Mouse (Mus musculus): ENCODE results near the gene Edn1. TPM values are rescaled to one million over a fixed set of nuclear protein-coding genes. Genes with fewer than 3 reads are reported as not detected.

Gene Edn1
- not detected in 2 replicates for total RNA-seq (2015; ENCODE audit: low replicate concordance)
- total RNA-seq (2017; ENCODE audit: low replicate concordance) = not detected in 2 replicates

DNA sequence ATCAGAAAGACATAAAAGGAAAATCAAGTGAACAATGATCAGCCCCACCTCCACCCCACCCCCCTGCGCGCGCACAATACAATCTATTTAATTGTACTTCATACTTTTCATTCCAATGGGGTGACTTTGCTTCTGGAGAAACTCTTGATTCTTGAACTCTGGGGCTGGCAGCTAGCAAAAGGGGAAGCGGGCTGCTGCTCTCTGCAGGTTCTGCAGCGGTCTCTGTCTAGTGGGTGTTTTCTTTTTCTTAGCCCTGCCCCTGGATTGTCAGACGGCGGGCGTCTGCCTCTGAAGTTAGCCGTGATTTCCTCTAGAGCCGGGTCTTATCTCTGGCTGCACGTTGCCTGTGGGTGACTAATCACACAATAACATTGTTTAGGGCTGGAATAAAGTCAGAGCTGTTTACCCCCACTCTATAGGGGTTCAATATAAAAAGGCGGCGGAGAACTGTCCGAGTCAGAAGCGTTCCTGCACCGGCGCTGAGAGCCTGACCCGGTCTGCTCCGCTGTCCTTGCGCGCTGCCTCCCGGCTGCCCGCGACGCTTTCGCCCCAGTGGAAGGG is at the start of gene Edn1:
Edn1 (plus strand) TSS at position 316 of the 561 bp plus-strand sequence.
- ATAC-seq (replicated peaks; ENCODE audit: low FRiP score, poor library complexity, severe bottlenecking) = no peak

DNA sequence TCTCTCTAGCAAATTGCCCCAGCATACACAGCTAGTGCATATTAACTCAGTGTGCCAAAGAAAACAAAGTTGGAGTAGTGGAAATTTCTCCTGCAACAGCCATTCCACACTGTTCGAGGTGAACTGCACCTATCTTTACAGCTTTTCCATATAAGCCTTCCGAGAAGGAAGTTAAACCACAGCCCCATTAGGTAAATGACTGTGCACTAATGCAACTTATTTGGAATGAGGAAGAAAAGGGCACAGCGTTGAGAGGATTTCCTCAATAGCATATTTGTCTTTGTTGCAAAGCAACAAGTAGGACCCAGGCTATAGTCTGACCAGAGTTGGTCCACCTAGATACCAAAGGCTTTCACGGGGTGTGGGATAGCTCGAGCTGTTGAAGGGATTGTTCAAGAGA is 47.5 kb upstream of the Edn1 start:
- ATAC-seq (replicated peaks; ENCODE audit: low FRiP score, poor library complexity, severe bottlenecking) = no peak

DNA sequence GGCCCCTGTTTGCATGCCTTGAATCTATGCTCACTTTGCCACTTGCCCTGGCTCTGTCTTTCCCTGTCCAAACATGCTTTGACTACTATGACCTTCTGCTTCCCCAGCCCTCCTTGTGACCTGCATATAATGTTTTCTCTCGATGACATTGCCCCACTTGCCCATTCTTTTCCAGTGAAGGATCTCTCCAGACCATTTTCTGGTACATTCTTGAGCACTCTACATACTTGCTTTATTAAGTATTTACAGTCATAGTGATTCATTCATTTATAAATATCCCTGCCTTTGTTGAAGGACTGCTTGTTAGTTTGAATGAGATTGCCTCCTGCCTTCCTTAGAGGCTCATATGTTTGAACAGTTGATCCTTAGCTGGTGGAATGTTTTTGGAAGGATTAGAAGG is 46.2 kb upstream of the Edn1 start:
- ATAC-seq (replicated peaks; ENCODE audit: low FRiP score, poor library complexity, severe bottlenecking) = no peak

DNA sequence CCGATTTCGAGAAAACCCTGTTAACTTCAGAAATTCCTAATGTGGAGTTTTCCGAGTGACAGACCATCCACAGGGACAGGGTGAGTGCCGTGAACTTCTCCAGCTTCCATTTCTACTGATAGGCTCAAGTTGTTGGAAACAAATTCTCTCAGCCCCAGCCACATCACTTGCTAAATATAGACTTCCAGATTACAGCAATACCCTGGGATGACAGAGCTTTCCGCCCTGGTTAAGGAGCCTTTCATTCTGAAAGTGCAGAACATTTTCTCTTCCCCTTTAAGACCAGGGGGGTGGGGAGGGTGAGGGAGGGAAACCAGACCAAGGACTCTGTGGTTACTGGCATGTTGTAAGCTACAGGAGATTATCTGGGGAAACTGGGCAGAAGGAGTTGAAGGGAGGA is 42.9 kb upstream of the Edn1 start:
- ATAC-seq (replicated peaks; ENCODE audit: low FRiP score, poor library complexity, severe bottlenecking) = no peak

DNA sequence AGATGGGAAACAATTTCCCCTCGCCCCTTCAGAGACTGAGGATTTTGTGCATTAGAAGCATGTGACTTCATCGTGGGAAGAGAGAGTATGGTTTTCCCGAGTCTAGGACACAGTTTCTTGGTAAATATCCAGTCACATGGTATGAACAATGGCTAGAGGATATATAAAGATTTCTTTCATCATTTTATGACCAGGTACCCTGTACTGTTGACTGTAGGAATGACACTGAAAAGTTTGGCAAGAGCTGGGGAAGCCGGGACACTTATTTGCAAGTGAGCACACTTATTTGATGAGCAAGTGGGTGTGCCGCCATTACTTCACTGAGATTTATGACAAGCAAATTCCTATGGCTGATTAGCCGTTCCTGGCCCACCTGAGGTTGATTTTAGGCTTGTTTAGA is 40.6 kb upstream of the Edn1 start:
- ATAC-seq (replicated peaks; ENCODE audit: low FRiP score, poor library complexity, severe bottlenecking) = no peak

DNA sequence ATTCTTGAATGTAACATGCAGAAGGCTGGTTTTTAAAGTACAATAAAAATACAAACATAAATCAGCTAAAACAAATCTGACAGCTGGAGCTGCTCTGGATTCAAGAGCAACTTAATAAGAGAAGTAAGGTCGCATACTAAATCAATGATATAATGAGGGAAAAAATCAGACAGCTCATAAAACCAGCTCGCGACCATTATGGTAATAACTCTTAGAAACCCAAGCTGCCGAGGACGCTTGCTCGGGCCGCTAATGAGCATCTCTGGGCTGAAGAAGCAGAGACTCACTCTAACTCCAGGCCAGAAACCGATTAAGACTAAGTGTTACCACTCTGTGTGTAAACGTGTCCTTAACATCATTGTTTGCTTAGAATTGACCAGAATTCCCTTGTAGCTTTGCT is 31.2 kb upstream of the Edn1 start:
- no peak for ATAC-seq (replicated peaks; ENCODE audit: low FRiP score, poor library complexity, severe bottlenecking)

DNA sequence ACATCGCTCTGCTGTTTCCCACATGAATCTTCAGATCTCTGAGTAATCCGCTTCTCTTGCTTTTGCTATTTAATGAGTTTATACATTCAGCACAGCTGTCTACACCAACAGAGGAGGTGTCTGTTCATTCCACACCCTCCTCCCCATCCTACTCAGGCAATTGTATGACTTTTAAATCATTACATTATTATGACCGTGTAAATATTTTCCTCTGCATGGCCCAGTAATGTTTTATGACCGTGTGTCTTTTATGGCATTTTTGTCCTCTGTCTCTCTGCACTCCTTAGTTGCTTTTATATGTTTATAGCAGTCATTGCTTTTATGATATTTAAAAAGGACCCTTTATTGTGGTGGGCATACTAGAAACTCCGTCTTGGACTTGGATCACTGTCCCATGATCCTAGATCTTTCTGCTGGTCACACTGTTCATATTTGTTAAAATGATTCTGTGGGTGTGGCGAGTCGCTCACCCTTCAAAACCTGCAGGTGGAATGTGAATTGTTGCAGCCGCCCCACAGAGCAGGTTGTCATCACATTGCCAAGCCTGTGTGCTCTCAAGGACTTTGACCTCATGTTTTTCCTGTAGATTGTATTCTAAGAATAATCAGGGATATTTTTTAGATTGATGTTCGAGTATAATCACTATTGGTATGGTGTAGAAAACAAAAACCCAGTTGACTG is 24.4 kb upstream of the Edn1 start:
- no peak for ATAC-seq (replicated peaks; ENCODE audit: low FRiP score, poor library complexity, severe bottlenecking)

DNA sequence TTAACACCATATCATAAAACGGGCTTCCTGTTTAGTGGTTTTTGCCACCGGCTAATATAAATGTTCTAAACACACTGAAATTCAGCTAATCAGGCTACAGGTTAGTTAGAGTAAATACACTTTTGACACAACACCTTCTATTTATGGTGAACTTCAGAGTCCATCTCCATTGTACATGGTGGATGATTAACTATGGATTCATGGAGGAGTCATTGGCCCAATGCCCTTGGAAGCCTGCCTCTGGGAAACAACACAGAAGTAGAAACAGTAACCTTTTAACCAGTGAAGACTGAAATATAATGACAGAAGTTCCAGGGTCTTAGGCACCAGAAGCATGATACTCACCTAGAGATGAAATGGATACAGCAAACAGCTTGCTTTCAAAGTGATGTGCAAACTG is 23.5 kb upstream of the Edn1 start:
- ATAC-seq (replicated peaks; ENCODE audit: low FRiP score, poor library complexity, severe bottlenecking) = no peak

DNA sequence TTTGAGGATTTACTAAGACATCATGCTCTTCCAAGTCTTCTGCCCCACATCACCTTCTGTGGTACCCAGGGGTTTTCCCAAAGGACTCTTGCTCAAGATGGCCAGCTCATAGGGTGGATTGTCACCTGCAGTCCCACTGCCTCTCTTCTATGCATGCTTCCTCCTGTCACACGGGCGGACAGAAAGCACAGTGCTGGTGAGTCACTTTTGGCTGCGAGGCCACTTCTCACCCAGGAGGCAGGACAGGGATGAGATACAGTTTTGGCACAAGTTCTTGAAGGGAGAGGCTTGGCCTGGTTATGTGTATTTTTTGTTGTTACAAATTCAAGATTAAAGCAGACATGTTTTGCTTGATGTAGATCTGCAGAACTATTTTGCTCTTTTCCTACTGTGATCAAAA is 15.4 kb upstream of the Edn1 start:
- no peak for ATAC-seq (replicated peaks; ENCODE audit: low FRiP score, poor library complexity, severe bottlenecking)

DNA sequence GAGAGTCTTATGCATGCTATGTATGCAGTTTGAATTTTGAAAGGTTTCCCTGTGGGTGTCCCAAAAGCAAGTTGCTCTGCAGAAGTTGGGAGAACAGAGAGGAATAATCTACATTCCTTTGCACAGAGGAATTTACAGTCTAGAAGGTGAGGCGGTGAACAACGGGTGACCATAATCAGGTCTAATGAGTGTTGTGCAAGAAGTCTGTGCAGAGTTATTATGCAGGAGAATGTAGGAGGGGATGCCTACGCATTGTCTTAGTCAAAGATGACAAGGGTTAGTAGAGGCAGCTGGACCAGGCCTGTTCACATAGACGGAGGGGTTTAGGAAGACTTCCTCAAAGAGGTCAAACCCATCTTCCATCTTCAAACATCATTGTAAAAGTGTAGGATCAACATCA is 14.5 kb upstream of the Edn1 start:
- no peak for ATAC-seq (replicated peaks; ENCODE audit: low FRiP score, poor library complexity, severe bottlenecking)

DNA sequence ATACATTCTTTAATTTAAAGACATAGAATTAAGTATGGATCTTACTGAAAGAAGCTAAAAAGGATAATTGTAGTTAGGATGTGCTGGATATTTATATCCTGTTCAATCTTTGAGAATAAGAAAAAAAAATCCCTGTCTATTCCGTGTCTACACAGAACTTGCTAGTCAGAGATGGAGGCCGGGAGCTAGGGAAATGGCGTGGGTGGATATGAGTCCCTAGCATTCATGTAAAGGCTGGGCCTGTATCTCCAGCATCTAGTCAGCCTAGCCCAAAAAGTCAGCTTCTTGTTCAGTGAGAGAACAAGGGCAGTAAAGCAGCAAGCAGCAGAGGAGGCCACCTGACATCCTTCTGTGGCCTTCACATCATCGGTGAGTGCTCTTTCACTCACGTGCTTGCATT is 8.7 kb upstream of the Edn1 start:
- no peak for ATAC-seq (replicated peaks; ENCODE audit: low FRiP score, poor library complexity, severe bottlenecking)

DNA sequence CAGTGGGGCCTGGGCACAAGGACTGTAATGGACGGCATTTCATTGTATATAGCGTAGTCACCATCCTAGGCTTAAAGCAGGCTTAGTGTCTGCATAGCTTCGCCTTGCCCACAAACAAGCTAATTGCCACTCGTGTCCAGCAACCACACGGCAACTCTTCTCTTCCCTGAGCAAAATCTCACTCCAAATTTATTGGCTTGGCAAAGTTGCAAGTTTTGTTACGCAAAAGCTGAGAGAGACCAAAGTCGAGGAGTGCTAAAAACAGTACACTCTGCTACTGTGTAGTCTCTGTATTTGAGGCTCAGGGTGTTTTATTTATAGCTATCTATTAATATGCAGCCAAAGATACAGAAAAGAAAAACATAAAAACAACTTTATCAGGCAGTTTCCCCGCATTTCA is 3.0 kb upstream of the Edn1 start:
- ATAC-seq (replicated peaks; ENCODE audit: low FRiP score, poor library complexity, severe bottlenecking) = no peak

DNA sequence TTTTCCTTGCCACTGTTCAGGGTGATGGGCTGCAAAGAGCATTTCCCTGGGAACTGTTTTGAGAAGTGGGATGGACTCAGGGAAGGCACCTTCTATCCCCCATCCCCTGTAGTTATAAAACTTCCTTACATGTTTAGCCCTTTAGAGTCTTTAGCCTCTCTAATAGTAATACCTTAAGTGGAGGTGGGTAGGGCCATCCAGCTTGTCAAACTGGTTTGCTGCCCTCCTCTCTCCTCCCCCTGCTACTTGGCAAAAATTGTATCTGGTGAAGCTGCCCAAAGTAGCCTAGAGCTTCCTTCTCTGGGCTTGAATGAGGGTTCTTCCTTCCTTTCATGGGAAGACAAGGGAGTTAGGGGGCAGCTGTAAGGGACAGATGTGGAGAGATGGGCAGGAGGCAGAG is 2.5 kb upstream of the Edn1 start:
- ATAC-seq (replicated peaks; ENCODE audit: low FRiP score, poor library complexity, severe bottlenecking) = no peak

DNA sequence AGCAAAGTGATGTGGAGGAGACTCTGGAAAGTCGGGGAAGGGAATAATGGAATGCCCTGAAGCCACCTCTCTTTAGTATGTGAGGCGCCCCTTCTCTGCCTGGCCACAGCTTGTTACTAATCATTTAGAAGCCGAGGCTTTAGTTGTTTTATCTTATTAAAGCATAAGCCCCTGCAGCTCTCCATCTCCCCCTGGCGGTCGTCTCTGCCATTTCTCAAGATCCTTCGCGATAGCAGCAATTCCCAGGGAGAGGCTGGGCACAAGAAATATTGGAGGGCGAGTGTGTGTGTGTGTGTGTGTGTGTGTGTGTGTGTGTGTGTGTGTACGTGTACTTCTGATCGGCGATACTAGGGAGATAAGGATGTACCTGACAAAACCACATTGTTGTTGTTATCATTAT is 709 bp upstream of the Edn1 start:
- ATAC-seq (replicated peaks; ENCODE audit: low FRiP score, poor library complexity, severe bottlenecking) = no peak

DNA sequence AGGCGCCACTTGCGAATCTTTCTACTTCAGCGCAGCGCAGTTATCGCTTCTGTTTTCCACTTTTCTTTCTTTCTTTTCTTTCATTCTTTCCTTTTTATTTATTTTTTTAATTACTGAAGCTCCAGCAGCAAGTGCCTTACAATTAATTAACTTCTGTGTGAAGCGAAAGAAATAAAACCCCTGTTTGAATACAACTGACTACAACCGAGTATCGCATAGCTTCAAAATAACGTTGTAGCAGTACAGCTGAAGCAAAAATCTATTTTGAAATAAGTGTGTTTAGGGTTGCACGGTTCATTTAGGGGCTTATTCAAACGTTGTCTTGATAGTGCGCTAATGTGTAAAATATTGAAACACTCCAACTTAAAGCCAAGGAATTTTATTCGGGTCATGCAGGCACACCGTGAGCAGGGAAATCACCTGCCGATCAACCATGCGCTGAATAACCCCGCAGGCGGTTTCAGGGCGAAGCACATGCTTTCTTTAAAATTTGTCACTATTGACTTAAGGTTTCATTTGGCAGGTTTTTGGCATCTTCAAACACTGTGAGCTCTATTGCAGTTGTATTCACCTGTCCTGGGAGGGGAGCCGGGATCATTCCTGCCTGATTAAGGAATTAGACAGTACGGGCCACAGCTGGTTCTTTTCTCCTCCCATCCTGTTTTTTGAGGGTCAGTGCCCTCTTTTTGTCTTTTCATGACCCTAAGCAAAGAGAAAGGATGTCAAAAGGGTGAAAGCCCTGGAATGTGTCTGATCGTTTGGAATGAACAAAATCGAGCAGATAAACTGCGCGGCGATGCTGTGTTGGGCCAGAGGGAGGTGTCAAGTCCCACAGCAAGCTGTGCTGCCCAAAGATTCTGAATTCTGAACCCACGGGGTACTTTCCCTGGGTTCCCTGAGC is 935 bp downstream of the Edn1 start:
- ATAC-seq (replicated peaks; ENCODE audit: low FRiP score, poor library complexity, severe bottlenecking) = no peak

DNA sequence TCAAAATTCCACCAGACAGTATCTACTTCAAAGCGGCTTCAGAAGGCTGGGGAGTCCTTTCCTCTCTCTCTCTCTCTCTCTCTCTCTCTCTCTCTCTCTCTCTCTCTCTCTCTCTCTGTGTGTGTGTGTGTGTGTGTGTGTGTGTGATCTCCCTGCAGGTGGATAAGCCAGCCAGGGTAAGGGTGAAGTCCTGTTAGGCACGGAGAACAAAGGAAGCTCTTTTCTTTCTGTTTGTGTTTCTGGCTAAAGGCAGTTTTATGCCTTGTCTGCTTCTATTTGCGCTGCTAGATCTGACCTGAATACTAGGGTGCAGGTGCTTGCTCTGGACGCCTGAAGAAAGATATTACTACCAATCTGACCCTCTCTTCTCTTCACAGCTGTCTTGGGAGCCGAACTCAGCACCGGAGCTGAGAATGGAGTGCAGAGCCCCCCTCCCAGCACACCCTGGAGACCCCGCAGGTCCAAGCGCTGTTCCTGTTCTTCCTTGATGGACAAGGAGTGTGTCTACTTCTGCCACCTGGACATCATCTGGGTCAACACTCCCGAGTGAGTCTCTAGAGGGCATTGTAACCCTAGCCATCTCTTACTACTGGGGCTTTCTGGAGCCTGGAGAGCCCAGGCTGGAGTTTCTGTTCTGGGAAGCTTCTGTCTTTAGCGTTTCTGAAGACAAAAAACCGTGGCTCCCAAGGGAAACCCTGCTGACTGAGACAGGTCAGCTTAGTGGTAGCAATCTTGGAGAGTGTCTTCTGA is 2.1 kb downstream of the Edn1 start:
- ATAC-seq (replicated peaks; ENCODE audit: low FRiP score, poor library complexity, severe bottlenecking) = no peak

DNA sequence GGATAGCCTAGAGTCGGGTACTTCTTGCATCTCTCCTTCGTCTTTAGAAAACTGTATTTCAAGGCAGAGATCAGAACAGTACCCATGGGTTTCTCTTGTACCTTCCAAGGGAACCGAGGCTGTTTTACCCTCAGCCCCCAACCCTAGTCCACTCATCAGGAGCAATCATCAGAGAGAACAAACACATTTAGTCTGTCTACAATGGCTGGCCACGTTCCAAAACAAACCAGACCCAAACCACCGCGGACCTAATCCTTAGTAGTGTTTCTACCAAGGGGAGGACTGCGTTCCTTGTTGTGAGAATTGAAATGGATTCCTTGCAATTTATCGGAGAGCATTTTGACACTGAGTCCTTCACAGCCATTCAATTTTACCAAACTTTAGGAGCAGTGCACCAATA is 2.9 kb downstream of the Edn1 start:
- ATAC-seq (replicated peaks; ENCODE audit: low FRiP score, poor library complexity, severe bottlenecking) = no peak

DNA sequence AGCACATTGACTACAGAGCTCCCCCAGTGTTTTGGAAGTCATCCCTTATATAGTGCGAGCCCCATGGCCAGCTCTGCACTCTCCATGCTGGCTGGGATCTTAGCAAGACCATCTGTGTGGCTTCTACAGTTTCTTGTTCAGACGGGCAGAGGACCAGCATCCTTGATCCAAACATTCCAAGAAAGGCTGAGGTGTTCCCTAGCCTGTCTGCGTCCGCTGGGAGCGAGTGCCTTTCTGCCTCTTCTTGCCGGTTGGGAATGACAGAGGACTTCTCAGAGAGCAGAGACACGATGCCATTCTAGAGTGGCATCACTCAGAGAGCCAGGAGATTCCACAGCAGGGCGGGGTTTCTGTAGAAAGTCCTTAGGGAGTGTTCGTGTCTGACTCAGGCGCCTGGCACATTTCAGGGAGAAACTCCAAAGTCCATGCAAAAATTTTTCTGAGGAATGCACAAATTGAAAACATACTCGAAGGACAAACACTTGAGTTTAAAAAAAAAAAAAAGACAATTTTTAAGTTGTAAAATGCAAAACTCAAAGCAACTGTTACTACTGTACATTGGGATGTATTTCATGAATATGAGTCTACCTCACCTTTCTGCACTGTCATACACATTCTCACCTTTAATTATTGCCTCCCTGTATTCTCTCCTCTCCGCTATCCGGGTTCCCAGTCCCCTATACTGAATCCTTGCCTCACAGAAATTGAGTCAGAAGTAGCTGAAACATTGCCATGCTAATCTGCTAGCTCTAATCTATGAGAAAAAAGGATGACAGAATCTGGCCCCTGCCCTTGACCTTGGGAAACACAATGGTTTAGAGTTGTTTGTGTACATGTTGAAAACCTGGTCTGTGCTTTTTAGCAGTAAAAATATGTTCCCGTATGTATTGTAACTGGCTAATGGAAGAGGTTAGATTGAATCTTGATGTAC is 5.9 kb downstream of the Edn1 start:
- ATAC-seq (replicated peaks; ENCODE audit: low FRiP score, poor library complexity, severe bottlenecking) = no peak

DNA sequence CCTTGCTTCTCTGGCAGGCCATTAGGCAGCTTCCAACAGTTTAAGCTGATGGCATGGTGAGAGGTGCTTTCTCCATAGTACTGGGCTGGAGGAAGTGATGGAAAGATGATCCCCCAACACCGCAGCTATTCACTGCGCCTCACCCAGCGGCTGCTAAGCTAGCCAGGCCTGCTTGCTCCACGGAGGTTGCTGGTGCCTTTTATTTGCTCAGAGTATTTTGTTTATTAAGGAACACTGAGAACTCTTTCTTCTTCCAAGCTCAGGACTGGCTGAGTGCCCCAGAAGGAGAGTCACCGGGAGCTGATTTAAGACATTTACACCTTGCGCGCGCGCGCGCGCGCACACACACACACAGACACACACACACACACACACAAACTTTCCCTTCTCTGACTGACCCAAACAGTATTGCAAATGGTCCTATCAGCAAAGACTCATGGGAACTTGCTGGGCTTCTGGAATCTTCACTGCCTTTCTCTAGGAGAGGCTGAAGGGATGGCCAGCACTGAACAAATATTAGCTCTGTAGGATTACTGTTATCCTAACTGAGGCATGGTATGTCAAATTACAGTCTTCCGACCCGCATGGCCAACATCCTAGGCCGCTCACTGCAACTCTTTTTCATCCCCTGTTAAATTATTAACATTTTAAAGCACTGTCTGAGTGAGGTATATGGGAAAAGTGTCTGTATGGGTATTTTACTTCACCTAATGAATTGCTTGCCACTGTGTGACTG is 7.3 kb downstream of the Edn1 start:
- no peak for ATAC-seq (replicated peaks; ENCODE audit: low FRiP score, poor library complexity, severe bottlenecking)

Data from erythroid progenitor cell, adult 5-6 weeks (primary cell).